Mouse (Mus musculus) embryonic facial prominence, embryonic 15.5 days (tissue): ENCODE data around the gene Chst4. TPM values are rescaled to one million over a fixed set of nuclear protein-coding genes. Genes with fewer than 3 reads are reported as not detected.

Experiments used
- ATAC-seq: fragments of 200-750 bp; cut with Nextera tagmentation; 2 replicates; pipeline ENCODE4 v1.8.0; 2017; ENCODE audit warnings: low read depth, moderate TSS enrichment; ENCODE audit not compliant: insufficient number of reproducible peaks, low FRiP score, low TSS enrichment
- H3K27ac ChIP-seq: fragments of 300-500 bp; sonication (generic); replicated peaks from 2 replicates; pipeline ENCODE4 v1.5.1; 2015; ENCODE audit warnings: mild to moderate bottlenecking, inconsistent platforms
- H3K27me3 ChIP-seq: fragments of 300-500 bp; sonication (generic); 2 replicates; pipeline ENCODE4 v1.6.1; 2015; ENCODE audit warnings: inconsistent platforms
- H3K36me3 ChIP-seq: fragments of 300-500 bp; sonication (generic); 2 replicates; pipeline ENCODE4 v1.6.1; 2015; ENCODE audit warnings: mild to moderate bottlenecking, inconsistent platforms
- H3K4me1 ChIP-seq: fragments of 300-500 bp; sonication (generic); 2 replicates; pipeline ENCODE4 v1.6.1; 2015; ENCODE audit warnings: inconsistent platforms
- H3K4me2 ChIP-seq: fragments of 300-500 bp; sonication (generic); replicated peaks from 2 replicates; pipeline ENCODE4 v1.6.1; 2015; ENCODE audit warnings: mild to moderate bottlenecking, inconsistent platforms
- H3K4me3 ChIP-seq: fragments of 300-500 bp; sonication (generic); replicated peaks from 2 replicates; pipeline ENCODE4 v1.5.1; 2015; ENCODE audit warnings: mild to moderate bottlenecking, inconsistent platforms
- H3K9ac ChIP-seq: fragments of 300-500 bp; sonication (generic); 2 replicates; pipeline ENCODE4 v1.6.1; 2015; ENCODE audit warnings: inconsistent platforms
- H3K9me3 ChIP-seq: fragments of 300-500 bp; sonication (generic); replicated peaks from 2 replicates; pipeline ENCODE4 v1.6.1; 2016; ENCODE audit warnings: inconsistent platforms
- WGBS: fragments of 180-500 bp; shearing (Covaris S2); methylation state at CpG from one replicate; pipeline ENCODE4 v1.1.7; 2015; 5-methylcytosine and 5-hydroxymethylcytosine counted together
- polyA plus RNA-seq: library from polyadenylated mRNA; unstranded; fragments of >200 nt; fragmentation: Nextera tagmentation; extraction: Ambion mirVana; gene quantifications from 2 replicates; pipeline ENCODE4 v1.2.1, GENCODE M21; 2015

The Chst4 gene
- polyA plus RNA-seq, 1 experiment from 2014 or later, result not detected

DNA sequence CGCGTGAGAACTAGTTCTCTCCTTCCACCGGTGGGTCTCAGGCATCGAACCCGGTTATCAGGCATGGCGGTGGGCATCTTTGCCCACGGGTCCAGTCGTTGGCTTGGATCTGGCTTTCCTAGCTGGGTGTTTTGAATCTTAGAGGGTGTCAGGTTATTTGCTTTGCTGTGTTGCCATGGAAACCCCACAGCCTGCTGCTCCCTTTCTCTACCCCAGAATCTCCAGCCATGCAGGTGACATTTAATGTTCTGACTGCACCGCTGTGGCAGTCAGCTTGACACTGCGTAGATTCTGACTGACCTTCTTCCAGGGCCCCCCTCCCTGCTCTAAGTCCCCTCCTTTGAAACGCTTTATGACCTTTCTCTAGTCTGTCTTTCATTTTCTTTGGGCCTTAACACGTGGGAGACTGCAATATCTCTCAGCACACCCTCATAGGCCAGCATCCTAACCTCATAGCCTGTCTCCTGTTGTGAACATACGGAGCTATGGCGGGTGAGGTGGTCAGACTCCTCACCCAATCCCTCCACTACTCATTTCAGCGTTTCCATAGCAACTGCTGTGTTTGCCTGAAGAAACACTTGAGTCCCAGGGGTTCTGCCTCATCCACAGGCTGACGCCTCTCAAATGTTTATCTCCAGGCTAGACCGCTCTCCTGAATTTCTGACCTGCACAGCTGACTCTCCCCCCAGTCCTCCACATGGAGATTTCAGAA is 33.1 kb downstream of the Chst4 start:
- Histone ChIP-seq H3K36me3 (no peaks in the 10 kb centered on the region), H3K27me3 (no peaks in the 10 kb centered on the region), H3K9me3 (no peaks in the 10 kb centered on the region), H3K4me1 (no peaks in the 10 kb centered on the region), H3K4me2 (no peak overlapping the region), H3K27ac (no peak overlapping the region), H3K4me3 (no peak overlapping the region), H3K9ac (no peak overlapping the region)
- WGBS, result 61% methylated on average over 17 of the region's 17 CpGs
- ATAC-seq, result no peak

DNA sequence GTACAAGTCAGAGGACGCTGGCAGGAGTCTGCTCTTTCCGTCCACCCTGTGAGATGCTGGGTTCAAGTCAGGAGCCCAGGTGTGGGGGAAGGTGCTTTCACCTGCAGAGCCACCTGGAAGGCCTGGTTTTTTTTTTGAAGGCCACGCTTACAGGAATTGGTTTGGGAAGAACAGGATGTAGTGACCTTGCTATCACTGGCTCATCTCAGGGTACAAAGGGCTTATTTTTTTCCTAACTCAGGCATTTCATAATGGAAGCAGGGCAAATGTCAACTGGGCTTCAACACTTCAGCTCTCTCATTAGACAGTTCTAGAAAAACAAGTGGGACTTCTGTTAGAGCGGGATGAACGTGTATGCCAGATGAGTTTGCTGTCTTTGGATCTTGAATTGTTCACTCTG is 35.2 kb downstream of the Chst4 start:
- 76% methylated on average over 5 of the region's 5 CpGs for WGBS
- Histone ChIP-seq H3K9me3 (no peaks in the 10 kb centered on the region), H3K9ac (no peak overlapping the region), H3K4me1 (no peaks in the 10 kb centered on the region), H3K27ac (no peak overlapping the region), H3K36me3 (no peaks in the 10 kb centered on the region), H3K4me3 (no peak overlapping the region), H3K27me3 (no peaks in the 10 kb centered on the region; the same call in 1 of the 2 replicates), H3K4me2 (no peak overlapping the region)
- no peak for ATAC-seq

DNA sequence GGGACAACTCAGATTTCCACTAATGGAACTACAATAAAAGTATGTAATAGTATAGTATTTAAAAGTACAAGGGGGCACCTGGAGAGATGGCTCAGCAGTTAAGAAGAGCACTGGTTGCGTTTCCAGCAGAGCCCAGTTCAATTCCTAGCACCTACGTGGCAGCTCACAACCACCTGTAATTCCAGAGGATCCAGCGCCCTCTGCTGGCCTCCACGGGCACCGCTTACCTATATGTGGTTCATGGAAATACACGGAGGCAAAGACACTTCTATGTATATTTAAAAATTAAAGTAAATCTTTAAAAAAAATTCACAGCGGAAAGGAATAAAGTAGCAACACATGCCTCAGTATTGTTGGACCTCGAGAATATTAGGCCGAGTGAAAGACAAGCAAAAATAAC is 36.6 kb downstream of the Chst4 start:
- no peaks in the 10 kb centered on the region; the same call in 1 of the 2 replicates for H3K27me3 ChIP-seq
- no peak overlapping the region for H3K27ac ChIP-seq
- H3K9ac ChIP-seq, result no peak overlapping the region
- H3K36me3 ChIP-seq, result no peaks in the 10 kb centered on the region
- no peaks in the 10 kb centered on the region for H3K9me3 ChIP-seq
- H3K4me2 ChIP-seq, result no peak overlapping the region
- WGBS, result 35% methylated on average over 9 of the region's 9 CpGs
- no peaks in the 10 kb centered on the region for H3K4me1 ChIP-seq
- ATAC-seq, result no peak
- H3K4me3 ChIP-seq, result no peak overlapping the region

- Histone ChIP-seq H3K4me1 (no peaks in the 10 kb centered on the region), H3K9me3 (no peaks in the 10 kb centered on the region), H3K4me3 (no peak overlapping the region), H3K4me2 (no peak overlapping the region), H3K27me3 (no peaks in the 10 kb centered on the region; the same call in 1 of the 2 replicates), H3K36me3 (no peaks in the 10 kb centered on the region), H3K9ac (no peak overlapping the region), H3K27ac (no peak overlapping the region)
- no peak for ATAC-seq
- WGBS, result 83% methylated on average over 10 of the region's 10 CpGs
Observed at GRCm38 (mm10) chr8:109999974-110000373, 39.6 kb downstream of the Chst4 start.

GRCm38 (mm10) chr8:109998066-109998465 is 41.5 kb downstream of the Chst4 start:
- H3K9ac ChIP-seq, result no peak overlapping the region
- H3K4me2 ChIP-seq, result no peak overlapping the region
- H3K36me3 ChIP-seq, result no peaks in the 10 kb centered on the region
- no peaks in the 10 kb centered on the region for H3K4me1 ChIP-seq
- no peak overlapping the region for H3K4me3 ChIP-seq
- no peak for ATAC-seq
- WGBS, result 74% methylated on average over 7 of the region's 7 CpGs
- no peak overlapping the region for H3K27ac ChIP-seq
- no peaks in the 10 kb centered on the region; the same call in 1 of the 2 replicates for H3K27me3 ChIP-seq
- no peaks in the 10 kb centered on the region for H3K9me3 ChIP-seq

GRCm38 (mm10) chr8:109997381-109997780 is 42.2 kb downstream of the Chst4 start:
- no peaks in the 10 kb centered on the region for H3K36me3 ChIP-seq
- 87% methylated on average over 9 of the region's 9 CpGs for WGBS
- H3K9me3 ChIP-seq, result no peaks in the 10 kb centered on the region
- H3K4me3 ChIP-seq, result no peak overlapping the region
- ATAC-seq, result no peak
- no peaks in the 10 kb centered on the region for H3K4me1 ChIP-seq
- no peaks in the 10 kb centered on the region; the same call in 1 of the 2 replicates for H3K27me3 ChIP-seq
- H3K4me2 ChIP-seq, result no peak overlapping the region
- H3K27ac ChIP-seq, result no peak overlapping the region
- H3K9ac ChIP-seq, result no peak overlapping the region

DNA sequence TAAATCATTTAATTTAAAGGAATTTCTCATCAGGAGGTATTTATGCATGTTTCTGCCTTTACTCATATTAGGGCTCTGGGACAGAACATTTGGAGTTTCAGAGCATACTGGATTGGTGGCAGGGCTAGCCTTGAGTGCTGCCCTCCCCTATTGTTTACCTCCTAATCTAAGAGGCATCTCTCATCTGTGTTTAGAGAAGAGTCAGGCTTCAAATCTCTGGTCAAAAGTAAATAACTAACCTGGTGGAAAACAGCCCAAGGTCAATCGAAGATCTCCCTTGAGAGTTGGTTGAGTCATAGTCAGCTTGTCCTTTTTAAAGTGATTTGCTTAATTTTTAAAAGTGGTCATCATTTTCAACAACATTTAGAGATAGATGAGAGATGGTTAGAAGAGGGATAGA is 46.6 kb downstream of the Chst4 start:
- Histone ChIP-seq H3K27me3 (no peaks in the 10 kb centered on the region), H3K4me2 (no peak overlapping the region), H3K36me3 (no peaks in the 10 kb centered on the region), H3K9me3 (no peaks in the 10 kb centered on the region), H3K27ac (no peak overlapping the region), H3K4me3 (no peak overlapping the region), H3K9ac (no peak overlapping the region), H3K4me1 (no peaks in the 10 kb centered on the region)
- no peak for ATAC-seq
- 63% methylated on average over 1 of the region's 1 CpGs for WGBS

DNA sequence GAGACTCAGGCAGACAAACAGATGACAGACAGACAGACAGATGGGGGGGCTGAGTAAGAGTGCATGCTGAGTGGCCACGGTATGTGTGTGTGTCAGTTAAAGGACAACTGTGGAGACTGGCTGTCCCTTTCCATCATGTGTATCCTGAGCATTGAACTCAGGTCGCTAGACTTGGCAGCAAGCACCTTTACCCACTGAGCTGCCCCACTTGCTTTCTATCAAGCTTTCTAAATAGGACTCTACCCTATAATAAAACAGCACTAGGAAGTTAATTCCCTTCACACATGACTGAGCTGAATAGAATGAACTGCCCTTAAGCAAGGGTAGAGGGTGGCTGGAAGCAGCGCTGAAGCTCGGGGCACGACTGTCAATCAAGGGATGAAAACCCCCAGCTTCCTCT is 47.4 kb downstream of the Chst4 start:
- no peak for ATAC-seq
- H3K4me1 ChIP-seq, result no peaks in the 10 kb centered on the region
- WGBS, result 71% methylated on average over 5 of the region's 5 CpGs
- H3K9me3 ChIP-seq, result no peaks in the 10 kb centered on the region
- no peak overlapping the region for H3K9ac ChIP-seq
- H3K27me3 ChIP-seq, result no peaks in the 10 kb centered on the region
- no peak overlapping the region for H3K27ac ChIP-seq
- no peak overlapping the region for H3K4me3 ChIP-seq
- H3K4me2 ChIP-seq, result no peak overlapping the region
- no peaks in the 10 kb centered on the region for H3K36me3 ChIP-seq

DNA sequence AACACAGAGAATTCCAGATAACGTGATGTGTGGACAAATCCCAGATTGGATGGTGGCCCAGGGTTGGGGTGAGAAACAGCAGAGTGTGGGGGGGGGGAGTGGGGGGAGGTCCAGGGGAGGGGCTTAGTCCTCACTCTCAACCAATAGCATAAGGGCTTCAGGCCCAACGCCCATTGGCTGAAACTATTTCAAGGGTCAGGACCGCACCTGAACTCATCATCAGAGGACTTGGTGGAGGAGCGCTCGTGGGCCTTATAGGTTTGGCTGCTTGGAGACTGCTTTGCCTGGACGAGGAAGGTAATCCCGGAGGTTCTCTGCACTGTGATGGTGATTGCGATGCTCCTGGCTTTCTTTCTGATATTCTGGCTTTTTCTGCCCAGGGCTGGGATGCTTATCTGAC is 49.3 kb downstream of the Chst4 start, which contains the start of gene Tat:
Gene Tat (plus strand): TSS at position 214 of the 400 bp plus-strand sequence.
- H3K27ac ChIP-seq, result no peak within 1 kb of the TSS
- no peaks in the 10 kb centered on the region for H3K27me3 ChIP-seq
- H3K4me3 ChIP-seq, result no peak within 1 kb of the TSS
- H3K4me2 ChIP-seq, result no peak within 1 kb of the TSS
- ATAC-seq, result no peak
- H3K4me1 ChIP-seq, result no peaks in the 10 kb centered on the region
- no peaks in the 10 kb centered on the region for H3K36me3 ChIP-seq
- 76% methylated on average over 8 of the region's 8 CpGs for WGBS
- no peaks in the 10 kb centered on the region for H3K9me3 ChIP-seq
- no peak within 1 kb of the TSS for H3K9ac ChIP-seq

GRCm38 (mm10) chr8:109989151-109989550 is 50.4 kb downstream of the Chst4 start:
- ATAC-seq, result no peak
- Histone ChIP-seq H3K27ac (no peak overlapping the region), H3K27me3 (no peaks in the 10 kb centered on the region), H3K36me3 (no peaks in the 10 kb centered on the region), H3K4me1 (no peaks in the 10 kb centered on the region), H3K9me3 (no peaks in the 10 kb centered on the region), H3K4me3 (no peak overlapping the region), H3K4me2 (no peak overlapping the region), H3K9ac (no peak overlapping the region)
- 88% methylated on average over 8 of the region's 8 CpGs for WGBS

DNA sequence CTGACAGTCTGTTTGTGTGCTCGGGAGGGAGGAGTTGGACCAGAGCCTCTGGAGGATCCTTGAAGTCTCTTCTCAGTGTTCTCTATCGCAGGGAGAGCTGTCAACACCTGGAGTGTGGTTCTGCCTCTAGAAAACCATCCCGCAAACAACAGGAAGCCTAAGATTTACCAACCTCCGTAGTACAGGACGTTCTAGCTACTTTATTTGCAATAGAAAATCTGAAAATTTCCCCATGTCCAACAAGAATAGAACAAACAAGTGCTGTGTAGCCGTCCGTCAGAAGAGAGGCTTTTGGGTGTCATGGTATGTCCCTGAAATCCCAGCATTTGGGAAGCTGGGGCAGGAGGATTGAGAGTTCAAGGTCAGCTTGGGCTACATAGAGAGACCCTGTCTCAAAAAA is 51.8 kb downstream of the Chst4 start:
- 73% methylated on average over 7 of the region's 7 CpGs for WGBS

DNA sequence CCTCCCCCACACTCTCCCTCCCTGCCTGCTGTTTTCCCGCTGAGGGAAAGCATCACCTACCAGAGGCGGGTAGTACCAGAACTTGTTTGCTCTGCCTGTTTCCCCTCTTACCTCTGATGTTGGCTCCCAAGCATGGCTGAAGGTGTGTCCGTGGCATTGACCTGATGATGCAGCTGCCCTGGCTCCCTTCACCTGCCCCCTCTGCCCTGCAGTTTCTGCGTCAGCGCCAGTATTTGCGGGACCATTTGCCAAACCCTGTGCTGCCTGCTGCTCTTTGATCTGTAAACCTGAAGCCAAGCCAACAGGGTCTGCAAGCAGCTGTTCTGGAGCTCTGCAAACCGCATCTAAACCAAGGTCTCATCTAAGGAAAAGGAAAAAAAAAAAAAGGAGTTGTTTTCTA is 53.2 kb downstream of the Chst4 start:
- no peaks in the 10 kb centered on the region for H3K9me3 ChIP-seq
- H3K4me3 ChIP-seq, result no peak overlapping the region
- H3K27ac ChIP-seq, result no peak overlapping the region
- H3K4me1 ChIP-seq, result no peaks in the 10 kb centered on the region
- no peak overlapping the region for H3K4me2 ChIP-seq
- no peaks in the 10 kb centered on the region for H3K27me3 ChIP-seq
- no peak for ATAC-seq
- 65% methylated on average over 7 of the region's 7 CpGs for WGBS
- H3K36me3 ChIP-seq, result no peaks in the 10 kb centered on the region
- no peak overlapping the region for H3K9ac ChIP-seq

More for the DNA sequence above, 51.8 kb downstream of the Chst4 start:
- no peak overlapping the region for H3K4me3 ChIP-seq
- no peaks in the 10 kb centered on the region for H3K36me3 ChIP-seq
- no peak for ATAC-seq
- no peaks in the 10 kb centered on the region for H3K27me3 ChIP-seq
- no peak overlapping the region for H3K27ac ChIP-seq
- no peaks in the 10 kb centered on the region for H3K9me3 ChIP-seq
- H3K9ac ChIP-seq, result no peak overlapping the region
- H3K4me2 ChIP-seq, result no peak overlapping the region
- no peaks in the 10 kb centered on the region for H3K4me1 ChIP-seq
